Mouse (Mus musculus) midbrain, postnatal 0 days (tissue): ENCODE measurements at regions not wholly inside any gene's neighbourhood (a gene's known extent, or its start where the extent isn't known, plus 50 kb on each side); places are given as distances from the start of the nearest gene placed in this dataset.

Experiments
- ATAC-seq: fragments of 200-750 bp; cut with Nextera tagmentation; 2 replicates; pipeline ENCODE4 v1.8.0; 2017; ENCODE audit warnings: moderate number of reproducible peaks, mild to moderate bottlenecking, moderate TSS enrichment, moderate library complexity; ENCODE audit not compliant: low FRiP score
- DNase-seq: peaks from one replicate; pipeline ENCODE4 v3.0.0-alpha.2; 2015; ENCODE audit warnings: low spot score
- H3K27ac ChIP-seq: fragments of 300-500 bp; sonication (generic); 2 replicates; pipeline ENCODE4 v1.5.1; 2014; ENCODE audit warnings: low read depth, mild to moderate bottlenecking, low read length, mixed read lengths
- H3K27me3 ChIP-seq: fragments of 300-500 bp; sonication (generic); 2 replicates; pipeline ENCODE4 v1.6.1; 2014; ENCODE audit warnings: low read length, control low read depth, mixed read lengths; ENCODE audit not compliant: insufficient read depth
- H3K36me3 ChIP-seq: fragments of 300-500 bp; sonication (generic); 2 replicates; pipeline ENCODE4 v1.6.1; 2014; ENCODE audit warnings: low read length, control low read depth, mixed read lengths; ENCODE audit not compliant: insufficient read depth
- H3K4me1 ChIP-seq: fragments of 300-500 bp; sonication (generic); 2 replicates; pipeline ENCODE4 v1.6.1; 2014; ENCODE audit warnings: mild to moderate bottlenecking, control low read depth, antibody characterized with exemption, low read length, mixed read lengths; ENCODE audit not compliant: insufficient read depth
- H3K4me2 ChIP-seq: fragments of 300-500 bp; sonication (generic); 2 replicates; pipeline ENCODE4 v1.6.1; 2014; ENCODE audit warnings: low read depth, mild to moderate bottlenecking, low read length, mixed read lengths; ENCODE audit not compliant: poor library complexity, severe bottlenecking
- H3K4me3 ChIP-seq: fragments of 300-500 bp; sonication (generic); 2 replicates; pipeline ENCODE4 v1.5.1; 2014; ENCODE audit warnings: low read depth, mild to moderate bottlenecking, low read length, moderate library complexity
- H3K9ac ChIP-seq: fragments of 300-500 bp; sonication (generic); replicated peaks from 2 replicates; pipeline ENCODE4 v1.6.1; 2014; ENCODE audit warnings: mild to moderate bottlenecking, low read length, moderate library complexity, mixed read lengths; ENCODE audit not compliant: poor library complexity, severe bottlenecking
- H3K9me3 ChIP-seq: fragments of 300-500 bp; sonication (generic); 2 replicates; pipeline ENCODE4 v1.6.1; 2016; ENCODE audit warnings: low read length, control low read depth
- CTCF ChIP-seq: IDR thresholded peaks from 2 replicates; pipeline ENCODE4 v1.5.1; 2016; ENCODE audit warnings: antibody characterized with exemption, mild to moderate bottlenecking
- WGBS: fragments of 180-500 bp; shearing (Covaris S2); extraction: QIAGEN DNeasy Blood & Tissue Kit; methylation state at CpG from one replicate; pipeline ENCODE4 v1.1.7; 2014; 5-methylcytosine and 5-hydroxymethylcytosine counted together

DNA sequence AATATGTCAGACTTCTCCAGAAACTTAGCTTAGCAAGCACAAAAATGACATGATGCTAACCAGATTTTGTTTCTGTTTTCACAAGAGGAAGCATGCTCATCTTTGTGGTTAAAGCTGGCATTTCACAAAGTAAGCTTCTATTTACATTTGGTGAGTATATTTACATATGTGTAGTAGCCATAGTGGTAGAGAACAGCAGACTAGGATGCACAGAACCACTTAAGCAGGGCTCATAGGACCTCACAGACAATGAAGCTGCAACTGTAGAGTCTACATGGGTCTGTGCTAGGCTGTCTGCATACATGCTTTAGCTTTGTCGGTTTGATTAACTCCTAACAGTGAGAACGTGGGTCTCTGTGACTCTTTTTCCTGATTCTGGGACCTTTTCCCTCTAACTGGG is 105.3 kb upstream of the 4921530L21Rik start:
- Histone ChIP-seq H3K27me3 (no peaks in the 10 kb centered on the region), H3K9ac (no peak overlapping the region), H3K27ac (no peak overlapping the region), H3K4me1 (no peaks in the 10 kb centered on the region), H3K36me3 (no peaks in the 10 kb centered on the region), H3K9me3 (no peaks in the 10 kb centered on the region), H3K4me2 (no peak overlapping the region), H3K4me3 (no peak overlapping the region)
- WGBS, result 52% methylated on average over 2 of the region's 2 CpGs
- DNase-seq (no peak), ATAC-seq (no peak)
- no peak for TF ChIP-seq CTCF

DNA sequence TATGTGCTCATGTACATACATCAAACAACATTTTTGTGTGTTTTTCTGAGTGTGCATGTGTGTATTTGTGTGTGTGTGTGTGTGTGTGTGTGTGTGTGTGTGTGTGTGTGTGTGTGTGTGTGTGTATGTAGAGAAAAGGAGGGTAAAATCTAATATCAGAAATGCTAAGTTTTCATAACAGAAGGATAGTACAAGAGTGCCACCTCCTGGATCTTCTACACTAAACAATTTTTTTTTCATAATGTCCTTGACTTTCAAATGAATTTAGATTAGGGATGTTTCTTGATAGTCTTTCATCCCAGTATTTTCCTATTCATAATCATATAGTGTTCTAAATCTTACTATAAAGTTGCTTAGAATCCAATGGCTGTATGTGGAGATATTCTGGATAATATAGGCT is 103.6 kb upstream of the 4921530L21Rik start:
- Histone ChIP-seq H3K27me3 (no peaks in the 10 kb centered on the region), H3K4me2 (no peak overlapping the region), H3K9me3 (no peaks in the 10 kb centered on the region), H3K9ac (no peak overlapping the region), H3K4me1 (no peaks in the 10 kb centered on the region), H3K36me3 (no peaks in the 10 kb centered on the region), H3K4me3 (no peak overlapping the region), H3K27ac (no peak overlapping the region)
- peak; percentile 76 for TF ChIP-seq CTCF
- ATAC-seq, result no peak
- peak; percentile 76 for DNase-seq
